Mouse (Mus musculus): ENCODE data around the gene Gsg1l. TPM values are rescaled to one million over a fixed set of nuclear protein-coding genes. Genes with fewer than 3 reads are reported as not detected.

Gene Gsg1l
- polyA plus RNA-seq (2016; fragmentation: Nextera tagmentation; extraction: Ambion mirVana), result 6.0 and 6.5 TPM in 2 replicates

- Histone ChIP-seq H3K27ac (0 out of 2 replicates have a peak within 1 kb of the TSS, but pooled peaks have one; percentile 23), H3K36me3 (no peaks in the 10 kb centered on the region), H3K9me3 (replicated peaks) (no peaks in the 10 kb centered on the region), H3K4me3 (peak within 1 kb of the TSS; percentile 66), H3K4me1 (peaks cover 40% of the 10 kb centered on the region), H3K9ac (peak within 1 kb of the TSS; percentile 69), H3K4me2 (replicated peaks) (peak within 1 kb of the TSS; percentile 99), H3K27me3 (peaks cover 67% of the 10 kb centered on the region)
- ATAC-seq (ENCODE audit: low FRiP score), result peak; percentile 39; the same call in 1 of the 2 replicates
- under 1% methylated on average over 38 of the region's 49 CpGs for WGBS
Observed at GRCm38 (mm10) chr7:126082286-126082741, at the start of gene Gsg1l. Gsg1l (minus strand) TSS chr7:126082411.

- Histone ChIP-seq H3K4me3 (no peak overlapping the region), H3K27me3 (no peaks in the 10 kb centered on the region), H3K9ac (no peak overlapping the region), H3K4me2 (replicated peaks) (no peak overlapping the region), H3K4me1 (no peaks in the 10 kb centered on the region), H3K36me3 (peaks cover 69% of the 10 kb centered on the region), H3K9me3 (replicated peaks) (no peaks in the 10 kb centered on the region), H3K27ac (no peak overlapping the region)
- 87% methylated on average over 2 of the region's 2 CpGs for WGBS
- no peak for ATAC-seq (ENCODE audit: low FRiP score)
Observed at GRCm38 (mm10) chr7:126127673-126128072, 45.5 kb upstream of the Gsg1l start.

DNA sequence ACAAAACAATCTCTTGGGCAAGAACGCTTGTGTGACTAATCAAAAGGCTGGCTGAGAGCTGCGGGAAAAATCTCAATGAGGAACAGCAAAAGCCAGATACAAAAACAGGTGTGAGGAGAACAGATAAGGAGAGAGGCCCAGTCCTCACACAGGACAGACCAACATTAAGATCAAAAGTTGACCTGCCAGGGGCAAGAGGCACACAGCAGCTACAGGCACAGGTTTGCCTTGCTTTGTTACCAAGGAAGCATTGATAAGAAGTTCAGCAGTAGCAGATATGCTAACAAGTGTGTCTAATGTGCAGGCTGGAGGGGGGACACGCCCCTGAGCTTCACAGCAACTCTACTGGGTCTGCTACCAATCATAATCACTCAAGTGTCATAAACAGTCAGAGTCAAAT lies 44.3 kb upstream of the Gsg1l start:
- no peak overlapping the region for H3K4me2 ChIP-seq (replicated peaks)
- H3K27me3 ChIP-seq, result no peaks in the 10 kb centered on the region
- ATAC-seq (ENCODE audit: low FRiP score), result no peak
- H3K9ac ChIP-seq, result no peak overlapping the region
- H3K36me3 ChIP-seq, result peaks cover 77% of the 10 kb centered on the region
- 81% methylated on average over 3 of the region's 3 CpGs for WGBS
- no peak overlapping the region for H3K27ac ChIP-seq
- H3K4me1 ChIP-seq, result no peaks in the 10 kb centered on the region
- no peaks in the 10 kb centered on the region for H3K9me3 ChIP-seq (replicated peaks)
- no peak overlapping the region for H3K4me3 ChIP-seq

DNA sequence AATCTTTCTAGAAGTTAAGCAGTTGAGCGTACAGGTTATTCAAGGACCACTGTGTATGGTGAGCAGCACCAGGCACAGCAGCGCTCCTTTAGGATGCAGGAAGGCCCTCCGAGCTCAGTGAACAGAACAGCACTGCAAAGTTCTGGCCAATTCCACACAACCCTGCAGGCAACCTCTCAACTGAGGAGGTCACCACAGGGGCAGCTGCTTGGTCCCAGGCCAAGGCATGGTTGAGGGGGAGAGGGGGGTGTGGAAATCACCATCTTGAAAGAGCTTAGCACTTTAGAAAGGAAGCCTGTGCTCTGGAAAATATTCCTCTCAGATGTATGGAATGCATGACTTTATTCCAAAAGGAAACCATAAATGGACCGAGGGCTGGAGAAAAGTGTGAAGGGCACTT lies 39.3 kb upstream of the Gsg1l start:
- Histone ChIP-seq H3K9me3 (replicated peaks) (no peaks in the 10 kb centered on the region), H3K27me3 (no peaks in the 10 kb centered on the region), H3K9ac (no peak overlapping the region), H3K4me2 (replicated peaks) (no peak overlapping the region), H3K27ac (no peak overlapping the region), H3K4me3 (no peak overlapping the region), H3K36me3 (peaks cover 76% of the 10 kb centered on the region), H3K4me1 (no peaks in the 10 kb centered on the region)
- WGBS, result 91% methylated on average over 4 of the region's 4 CpGs
- no peak for ATAC-seq (ENCODE audit: low FRiP score)

DNA sequence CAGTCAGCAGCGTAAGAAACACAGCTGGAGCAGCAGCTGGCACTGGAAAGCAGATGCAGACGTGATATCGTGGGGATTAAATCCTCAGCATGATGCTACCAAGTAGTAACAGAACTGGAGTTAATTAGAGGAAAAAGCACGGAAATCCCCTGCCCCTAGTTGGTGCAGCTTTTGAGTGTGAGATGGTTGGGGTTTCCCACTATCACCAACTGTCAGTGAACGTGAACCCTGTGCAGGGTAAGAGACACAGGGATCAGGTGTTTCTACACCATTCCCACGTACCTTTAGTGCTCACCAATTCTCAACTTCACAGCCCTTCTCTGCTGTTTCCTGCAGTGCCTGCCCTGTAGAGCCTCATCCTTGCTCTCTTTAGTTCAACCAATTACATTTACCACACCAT lies 37.6 kb upstream of the Gsg1l start:
- no peak overlapping the region for H3K9ac ChIP-seq
- no peaks in the 10 kb centered on the region for H3K4me1 ChIP-seq
- H3K9me3 ChIP-seq (replicated peaks), result no peaks in the 10 kb centered on the region
- H3K36me3 ChIP-seq, result peaks cover 77% of the 10 kb centered on the region
- no peak for ATAC-seq (ENCODE audit: low FRiP score)
- no peak overlapping the region for H3K27ac ChIP-seq
- H3K4me2 ChIP-seq (replicated peaks), result no peak overlapping the region
- 89% methylated on average over 6 of the region's 6 CpGs for WGBS
- no peak overlapping the region for H3K4me3 ChIP-seq
- H3K27me3 ChIP-seq, result no peaks in the 10 kb centered on the region

- Histone ChIP-seq H3K9me3 (replicated peaks) (no peaks in the 10 kb centered on the region), H3K4me1 (no peaks in the 10 kb centered on the region), H3K9ac (no peak overlapping the region), H3K4me2 (replicated peaks) (no peak overlapping the region), H3K36me3 (peaks cover 70% of the 10 kb centered on the region), H3K4me3 (no peak overlapping the region), H3K27me3 (no peaks in the 10 kb centered on the region), H3K27ac (no peak overlapping the region)
- no peak for ATAC-seq (ENCODE audit: low FRiP score)
- WGBS, result 93% methylated on average over 4 of the region's 4 CpGs
Observed at GRCm38 (mm10) chr7:126113263-126113662, 31.1 kb upstream of the Gsg1l start.

DNA sequence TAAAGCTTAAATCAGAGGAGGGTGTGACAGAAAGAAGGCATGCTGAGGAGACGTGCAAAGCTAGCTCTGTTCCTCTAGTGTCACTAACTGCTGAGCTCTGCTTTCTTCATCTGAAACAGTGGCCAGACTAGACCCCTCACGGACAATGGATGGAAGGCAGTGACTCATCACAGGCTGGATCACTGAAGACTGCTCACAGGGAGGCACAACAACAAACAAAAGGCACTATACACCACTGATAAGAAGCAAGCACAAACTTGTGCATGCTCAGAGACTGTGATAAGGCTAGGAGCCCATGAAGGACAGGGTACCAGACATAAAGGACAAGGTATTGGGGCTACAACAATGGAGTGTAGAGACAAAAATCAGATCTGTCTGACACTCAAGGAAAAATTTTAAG lies 29.0 kb upstream of the Gsg1l start:
- ATAC-seq (ENCODE audit: low FRiP score), result no peak
- Histone ChIP-seq H3K36me3 (peaks cover 87% of the 10 kb centered on the region), H3K27ac (no peak overlapping the region), H3K4me1 (no peaks in the 10 kb centered on the region), H3K9ac (no peak overlapping the region), H3K4me2 (replicated peaks) (no peak overlapping the region), H3K27me3 (no peaks in the 10 kb centered on the region), H3K9me3 (replicated peaks) (no peaks in the 10 kb centered on the region), H3K4me3 (no peak overlapping the region)
- 76% methylated on average over 2 of the region's 2 CpGs for WGBS

- no peaks in the 10 kb centered on the region for H3K4me1 ChIP-seq
- H3K4me2 ChIP-seq (replicated peaks), result no peak overlapping the region
- no peak for ATAC-seq (ENCODE audit: low FRiP score)
- no peak overlapping the region for H3K9ac ChIP-seq
- 94% methylated on average over 3 of the region's 3 CpGs for WGBS
- no peaks in the 10 kb centered on the region for H3K9me3 ChIP-seq (replicated peaks)
- H3K27me3 ChIP-seq, result no peaks in the 10 kb centered on the region
- no peak overlapping the region for H3K27ac ChIP-seq
- no peak overlapping the region for H3K4me3 ChIP-seq
- peaks cover 84% of the 10 kb centered on the region for H3K36me3 ChIP-seq
Observed at GRCm38 (mm10) chr7:126109898-126110297, 27.7 kb upstream of the Gsg1l start.

DNA sequence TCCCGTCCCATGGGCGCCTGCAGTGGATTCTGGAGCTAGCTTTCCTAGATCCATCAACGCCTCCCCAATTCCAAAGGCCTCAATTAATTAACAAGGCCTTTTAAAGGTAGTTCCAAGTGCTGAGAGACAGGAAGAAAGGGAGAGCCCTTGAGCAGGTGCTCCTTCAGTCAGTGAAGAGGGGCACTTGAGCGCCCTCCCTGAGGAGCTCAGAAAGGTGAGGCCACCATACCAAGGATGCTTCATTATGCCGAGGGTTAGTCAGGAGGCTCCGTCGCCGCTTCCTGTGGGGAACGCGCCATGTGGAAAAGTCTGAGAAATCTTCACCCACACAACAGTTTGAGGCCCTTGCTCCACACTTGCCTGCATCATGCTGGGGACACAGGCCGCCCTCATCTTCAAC lies 18.2 kb upstream of the Gsg1l start:
- peaks cover 74% of the 10 kb centered on the region for H3K36me3 ChIP-seq
- H3K4me3 ChIP-seq, result no peak overlapping the region
- 96% methylated on average over 11 of the region's 11 CpGs for WGBS
- no peak overlapping the region for H3K27ac ChIP-seq
- no peak overlapping the region for H3K4me2 ChIP-seq (replicated peaks)
- no peak for ATAC-seq (ENCODE audit: low FRiP score)
- no peaks in the 10 kb centered on the region for H3K4me1 ChIP-seq
- no peaks in the 10 kb centered on the region for H3K27me3 ChIP-seq
- no peak overlapping the region for H3K9ac ChIP-seq
- no peaks in the 10 kb centered on the region for H3K9me3 ChIP-seq (replicated peaks)

DNA sequence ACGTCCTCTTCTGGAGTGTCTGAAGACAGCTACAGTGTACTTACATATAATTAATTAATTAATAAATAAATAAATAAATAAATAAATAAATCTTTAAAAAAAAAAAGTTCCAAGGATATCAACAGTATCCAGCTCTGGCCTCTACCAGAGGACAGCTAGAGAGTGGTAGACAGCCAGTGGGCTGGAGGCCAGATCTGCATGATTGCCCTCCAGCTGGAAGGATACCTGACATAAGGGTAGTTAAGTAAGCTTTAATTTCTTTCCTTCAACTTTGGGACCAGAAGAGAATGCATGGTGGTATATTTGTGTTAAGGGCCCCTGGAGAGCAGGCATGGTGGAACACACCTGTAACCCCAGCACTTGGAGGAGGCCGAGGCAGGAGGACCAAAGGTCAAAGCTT lies 17.6 kb upstream of the Gsg1l start:
- Histone ChIP-seq H3K4me1 (no peaks in the 10 kb centered on the region), H3K9ac (no peak overlapping the region), H3K36me3 (peaks cover 69% of the 10 kb centered on the region), H3K9me3 (replicated peaks) (no peaks in the 10 kb centered on the region), H3K27me3 (no peaks in the 10 kb centered on the region), H3K4me2 (replicated peaks) (no peak overlapping the region), H3K4me3 (no peak overlapping the region), H3K27ac (no peak overlapping the region)
- WGBS, result 87% methylated on average over 2 of the region's 2 CpGs
- no peak for ATAC-seq (ENCODE audit: low FRiP score)

- 94% methylated on average over 7 of the region's 7 CpGs for WGBS
- Histone ChIP-seq H3K36me3 (peaks cover 63% of the 10 kb centered on the region), H3K4me2 (replicated peaks) (no peak overlapping the region), H3K9me3 (replicated peaks) (no peaks in the 10 kb centered on the region), H3K27me3 (no peaks in the 10 kb centered on the region), H3K4me3 (no peak overlapping the region), H3K4me1 (no peaks in the 10 kb centered on the region), H3K27ac (no peak overlapping the region), H3K9ac (no peak overlapping the region)
- no peak for ATAC-seq (ENCODE audit: low FRiP score)
Observed at GRCm38 (mm10) chr7:126099163-126099775, 17.1 kb upstream of the Gsg1l start.

- Histone ChIP-seq H3K27ac (no peak overlapping the region), H3K4me1 (no peaks in the 10 kb centered on the region), H3K4me3 (no peak overlapping the region), H3K36me3 (peaks cover 49% of the 10 kb centered on the region), H3K4me2 (replicated peaks) (no peak overlapping the region), H3K27me3 (no peaks in the 10 kb centered on the region), H3K9ac (no peak overlapping the region), H3K9me3 (replicated peaks) (no peaks in the 10 kb centered on the region)
- no peak for ATAC-seq (ENCODE audit: low FRiP score)
- whole genome bisulfite sequencing, result 85% methylated on average over 7 of the region's 9 CpGs
Observed at GRCm38 (mm10) chr7:126097219-126097915, 15.2 kb upstream of the Gsg1l start.

DNA sequence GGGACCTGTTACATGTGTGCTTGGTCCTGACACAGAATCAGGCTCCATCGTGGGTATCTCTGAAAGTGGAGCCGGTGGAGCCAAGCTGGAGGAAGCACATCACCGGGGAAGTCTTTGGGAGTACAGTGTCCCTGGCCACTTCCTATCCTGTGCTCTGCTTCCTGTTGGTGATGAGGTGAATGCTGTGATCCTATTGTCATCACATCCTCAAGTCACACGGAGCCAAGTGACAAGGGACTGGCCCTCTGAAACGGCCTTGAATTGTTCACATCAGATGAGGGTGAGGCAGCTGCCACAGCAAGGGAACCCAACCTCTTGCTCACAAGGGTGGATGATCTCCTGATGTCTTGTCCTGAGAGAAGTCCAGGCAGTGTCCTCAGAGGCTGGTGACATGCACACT lies 14.4 kb upstream of the Gsg1l start:
- Histone ChIP-seq H3K27ac (no peak overlapping the region), H3K4me2 (replicated peaks) (no peak overlapping the region), H3K9me3 (replicated peaks) (0 out of 2 replicates have a peak, but pooled peaks cover under 1% of the 10 kb centered on the region), H3K4me3 (no peak overlapping the region), H3K4me1 (no peaks in the 10 kb centered on the region), H3K27me3 (no peaks in the 10 kb centered on the region), H3K9ac (no peak overlapping the region), H3K36me3 (peaks cover 42% of the 10 kb centered on the region)
- ATAC-seq (ENCODE audit: low FRiP score), result no peak
- WGBS, result 91% methylated on average over 5 of the region's 5 CpGs

Measured in hindbrain, embryonic 12.5 days (tissue).